Mouse (Mus musculus) liver, adult (tissue): ENCODE results near the gene Ttf2.

Experiments used
- GATA4 ChIP-seq: IDR thresholded peaks from 2 replicates; pipeline ENCODE4 v1.6.1; 2014; ENCODE audit warnings: mild to moderate bottlenecking, low read length; ENCODE audit not compliant: insufficient replicate concordance

The Ttf2 gene

DNA sequence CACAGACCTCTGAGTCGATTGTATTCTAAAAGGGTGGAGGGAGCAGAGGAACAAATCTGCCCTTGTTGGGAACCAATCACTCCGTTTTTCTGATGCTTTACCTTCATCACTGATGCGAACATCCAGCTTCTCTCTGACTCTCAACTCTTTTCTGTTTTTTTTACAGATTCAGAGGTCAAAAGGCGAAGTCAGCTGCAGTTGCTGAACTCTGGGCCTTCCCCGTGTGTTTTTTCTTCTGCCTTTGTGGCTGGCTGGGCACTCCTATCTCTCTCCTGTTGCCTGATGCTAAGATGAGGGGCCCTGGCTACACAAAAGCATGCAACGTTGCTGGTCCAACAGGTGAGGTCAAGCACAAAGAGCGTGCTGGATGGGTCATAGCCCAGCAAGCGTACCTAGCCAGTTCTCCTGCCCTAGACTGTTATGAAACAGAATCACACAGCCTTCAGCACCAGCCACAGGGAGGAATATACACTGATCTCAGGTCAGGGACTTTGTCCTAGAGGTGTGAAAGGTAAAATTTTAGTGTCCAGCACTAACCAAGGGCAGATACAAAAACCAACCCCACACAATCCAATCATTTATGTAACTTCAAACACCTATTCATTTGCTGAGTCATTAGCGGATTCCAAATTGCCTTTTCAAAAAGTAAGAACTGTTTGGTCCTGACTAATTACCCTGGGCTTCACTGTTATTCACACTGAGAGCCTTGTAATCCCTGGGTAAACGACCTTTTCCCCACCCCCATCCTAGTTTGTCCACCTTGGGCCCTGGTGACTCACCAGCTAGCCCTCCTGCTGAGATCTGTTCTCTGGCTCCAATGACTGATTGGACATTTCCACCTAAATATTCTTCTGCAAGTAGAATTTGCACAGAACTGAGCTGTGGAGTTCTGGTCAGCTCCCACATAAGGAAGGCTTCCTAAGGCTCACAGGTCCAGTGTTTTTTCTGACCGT is 76.8 kb downstream of the Ttf2 start:
- TF ChIP-seq GATA4 = no peak

DNA sequence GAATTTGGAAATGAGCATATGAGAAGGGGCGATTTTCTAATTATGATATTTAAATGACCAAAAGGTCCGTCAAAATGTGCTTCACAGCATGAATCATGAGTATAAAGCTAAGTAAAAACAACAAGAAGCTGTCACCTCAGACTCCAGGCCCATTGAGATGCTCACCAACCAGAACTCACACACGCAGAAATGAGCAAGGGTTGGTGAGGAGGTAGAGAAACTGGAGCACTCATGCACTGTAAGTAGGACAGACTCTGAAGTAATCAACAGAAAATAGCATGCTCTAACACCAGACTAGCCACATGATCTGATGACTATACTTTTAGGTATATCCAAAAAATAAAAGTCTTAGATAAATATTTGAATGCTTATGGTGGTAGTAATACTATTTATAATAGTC is 79.1 kb downstream of the Ttf2 start:
- no peak for TF ChIP-seq GATA4

DNA sequence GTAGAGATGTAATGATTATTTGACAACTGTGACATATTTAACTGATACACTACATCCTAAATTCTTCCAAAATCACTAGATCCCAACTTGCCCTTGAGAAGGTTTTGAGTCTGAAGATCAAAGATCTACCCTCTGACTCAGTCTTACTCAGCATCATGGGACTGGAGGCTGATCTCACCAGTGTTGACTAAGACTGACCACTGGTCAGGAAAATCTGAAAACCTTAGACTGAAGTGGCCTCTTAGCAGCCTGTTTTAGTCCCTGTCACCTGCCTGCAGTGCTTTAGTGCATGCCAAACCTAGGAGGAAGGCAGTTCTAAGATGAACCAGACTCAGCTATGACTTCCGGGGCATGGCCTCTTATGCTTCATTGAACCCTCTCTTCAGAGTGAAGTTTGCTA is 80.2 kb downstream of the Ttf2 start:
- TF ChIP-seq GATA4 = no peak
